Mouse (Mus musculus): ENCODE data around the gene Snrpa1.
"Not testable (repeated sequence)": the region's sequence is repeated elsewhere in the genome, so short reads cannot be mapped to it uniquely, and the experiment has no call there.

Gene Snrpa1

DNA sequence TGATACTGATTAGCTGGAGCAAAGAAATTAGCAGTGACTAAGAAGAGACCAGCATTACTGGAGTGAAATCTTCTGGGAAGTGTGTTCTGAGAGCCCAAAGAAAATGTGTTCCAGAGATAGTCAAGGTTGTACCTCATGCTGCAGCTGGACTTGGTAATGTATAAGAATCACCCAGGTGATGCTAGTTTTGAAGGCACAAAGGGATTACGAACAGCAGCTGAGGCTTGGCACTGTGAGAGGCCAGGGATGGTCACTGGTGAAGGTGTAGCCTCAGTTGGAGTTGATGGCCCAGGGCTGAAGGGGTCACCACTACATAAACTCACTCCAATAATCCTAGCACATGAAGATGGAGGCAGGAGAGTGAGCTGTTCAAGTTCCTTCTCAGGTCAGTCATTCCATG is at the start of gene Snrpa1:
Gene Snrpa1 (plus strand): TSS at position 301 of the 400 bp plus-strand sequence.
- no peak for DNase-seq

DNA sequence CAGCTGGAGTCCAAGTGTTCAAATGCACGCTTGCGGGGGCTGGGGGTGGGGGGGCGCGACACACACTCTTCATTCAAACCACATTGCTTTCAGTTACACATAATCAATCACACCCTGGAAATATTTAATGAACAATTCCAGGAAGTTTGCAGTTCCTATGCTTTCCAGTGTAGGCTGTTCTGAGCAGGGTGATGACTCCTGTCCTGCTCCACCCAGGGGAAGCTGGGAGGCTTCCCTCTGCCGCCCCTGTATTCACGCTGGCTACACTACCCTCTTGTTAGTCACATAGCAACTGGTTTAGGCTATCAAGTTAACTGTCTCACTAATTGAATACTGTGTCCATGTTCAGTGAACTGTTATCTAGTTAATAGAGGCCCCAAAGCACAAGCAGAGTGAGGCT is 48.3 kb upstream of the Snrpa1 start:
- DNase-seq: no peak

DNA sequence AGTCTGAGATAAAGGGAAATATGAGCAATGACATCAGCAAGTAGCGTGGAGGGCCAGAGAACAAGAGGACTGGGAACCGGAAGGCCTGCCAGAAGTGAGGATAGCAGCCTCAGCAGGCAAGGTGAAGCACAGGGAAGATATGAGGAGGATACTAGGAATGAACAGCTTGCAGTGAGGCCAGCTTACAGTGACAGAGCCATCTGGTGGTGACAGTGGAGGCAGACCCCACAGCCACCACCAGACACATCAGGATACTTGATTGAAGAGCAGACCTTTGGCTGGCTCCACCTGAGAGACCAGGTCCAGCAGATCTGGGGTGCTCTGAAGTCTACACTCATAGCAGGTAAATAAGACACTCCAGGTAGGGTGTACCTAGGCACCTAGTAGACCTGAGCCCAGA is 31.1 kb upstream of the Snrpa1 start:
- DNase-seq: no peak

DNA sequence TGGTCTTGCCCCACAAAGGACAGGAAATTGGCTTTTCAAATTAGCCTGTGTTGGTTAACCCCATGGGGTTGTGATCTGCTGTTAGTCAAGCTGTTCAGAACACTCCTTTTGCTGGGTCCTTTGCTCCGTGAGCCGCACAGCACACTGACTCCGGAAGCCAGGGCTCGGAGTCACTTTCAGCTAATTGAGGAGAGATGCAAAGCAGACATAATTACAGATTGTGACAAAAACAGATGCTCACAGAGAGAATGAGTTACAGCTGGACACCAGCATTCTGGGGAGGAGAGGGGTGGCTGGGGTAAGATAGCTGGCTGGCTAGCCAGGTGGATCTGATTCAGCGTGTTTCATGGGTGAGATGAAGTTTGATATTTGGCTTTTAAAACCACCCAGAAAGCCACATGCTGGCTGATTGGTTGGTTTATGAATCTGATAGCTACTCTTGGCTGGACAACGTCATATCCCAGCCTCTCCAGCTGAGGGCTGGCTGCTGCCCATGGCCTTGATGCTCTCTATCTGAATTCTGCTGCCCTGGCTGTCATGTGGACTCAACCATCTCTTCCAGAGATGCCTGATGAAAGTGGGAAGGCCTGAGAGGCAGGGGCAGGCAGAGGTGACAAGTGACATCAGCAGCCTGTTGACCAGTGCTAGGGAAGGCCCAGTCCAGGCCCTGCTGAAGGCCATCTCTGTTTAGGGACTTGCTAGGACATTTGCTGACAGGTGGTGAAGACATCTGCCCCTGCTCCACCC is 29.9 kb upstream of the Snrpa1 start:
- DNase-seq: no peak

DNA sequence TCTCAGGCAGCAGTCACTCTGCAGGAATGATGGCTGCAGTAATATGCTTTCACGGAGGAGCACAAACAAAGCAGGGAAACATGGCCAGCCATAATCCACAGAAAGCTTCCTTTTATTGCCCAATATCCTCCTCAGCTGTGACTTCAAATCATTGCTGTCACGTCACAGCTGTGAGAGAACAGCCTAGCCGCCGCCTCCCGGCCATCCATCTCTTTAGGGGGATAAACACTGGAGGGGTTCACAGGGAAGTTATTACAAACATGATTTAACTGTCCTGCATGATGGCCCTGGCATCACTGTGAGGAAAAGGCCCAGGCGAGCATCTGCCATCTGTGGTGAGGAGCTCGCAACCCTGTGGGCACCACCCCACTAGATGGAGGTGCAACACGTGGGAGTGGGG is 22.0 kb upstream of the Snrpa1 start:
- DNase-seq: no peak

DNA sequence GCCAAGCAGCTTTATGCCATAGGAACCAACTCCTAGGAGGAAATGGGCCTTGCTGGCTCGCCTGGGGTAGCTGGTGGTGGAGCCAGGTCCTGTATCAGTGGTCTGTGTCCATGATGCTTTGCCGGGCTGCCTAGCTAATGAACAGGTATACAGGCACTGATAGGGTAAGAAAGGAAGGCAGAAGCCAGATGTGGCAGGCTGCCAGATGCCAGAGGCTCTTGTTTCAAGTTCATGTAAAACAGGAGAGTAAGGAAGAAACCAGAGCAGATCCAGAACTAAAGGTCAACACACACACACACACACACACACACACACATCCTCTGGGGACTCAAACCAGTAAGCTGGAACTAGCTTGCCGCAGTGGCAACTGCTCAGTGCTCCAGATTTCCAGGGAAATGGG is 20.5 kb upstream of the Snrpa1 start:
- DNase-seq: no peak

DNA sequence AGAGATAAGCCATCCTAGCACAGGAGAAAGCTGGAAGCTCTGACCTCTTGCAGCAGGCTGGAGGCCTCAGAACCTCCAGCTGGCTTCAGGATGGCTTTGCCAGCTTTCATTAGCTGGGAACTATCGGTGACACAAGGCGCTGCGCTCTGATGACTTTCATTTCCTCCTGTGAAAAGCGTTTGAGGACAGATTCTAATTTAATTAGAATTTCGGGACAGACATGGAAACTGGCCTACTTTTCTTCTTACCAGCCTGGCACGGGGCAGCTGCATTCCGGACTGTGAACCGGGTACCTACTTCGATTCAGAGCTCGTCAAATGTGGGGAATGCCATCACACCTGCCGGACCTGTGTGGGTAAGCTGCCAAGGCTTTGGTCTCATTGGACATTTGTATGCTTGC is 20.1 kb upstream of the Snrpa1 start:
- DNase-seq: no peak

DNA sequence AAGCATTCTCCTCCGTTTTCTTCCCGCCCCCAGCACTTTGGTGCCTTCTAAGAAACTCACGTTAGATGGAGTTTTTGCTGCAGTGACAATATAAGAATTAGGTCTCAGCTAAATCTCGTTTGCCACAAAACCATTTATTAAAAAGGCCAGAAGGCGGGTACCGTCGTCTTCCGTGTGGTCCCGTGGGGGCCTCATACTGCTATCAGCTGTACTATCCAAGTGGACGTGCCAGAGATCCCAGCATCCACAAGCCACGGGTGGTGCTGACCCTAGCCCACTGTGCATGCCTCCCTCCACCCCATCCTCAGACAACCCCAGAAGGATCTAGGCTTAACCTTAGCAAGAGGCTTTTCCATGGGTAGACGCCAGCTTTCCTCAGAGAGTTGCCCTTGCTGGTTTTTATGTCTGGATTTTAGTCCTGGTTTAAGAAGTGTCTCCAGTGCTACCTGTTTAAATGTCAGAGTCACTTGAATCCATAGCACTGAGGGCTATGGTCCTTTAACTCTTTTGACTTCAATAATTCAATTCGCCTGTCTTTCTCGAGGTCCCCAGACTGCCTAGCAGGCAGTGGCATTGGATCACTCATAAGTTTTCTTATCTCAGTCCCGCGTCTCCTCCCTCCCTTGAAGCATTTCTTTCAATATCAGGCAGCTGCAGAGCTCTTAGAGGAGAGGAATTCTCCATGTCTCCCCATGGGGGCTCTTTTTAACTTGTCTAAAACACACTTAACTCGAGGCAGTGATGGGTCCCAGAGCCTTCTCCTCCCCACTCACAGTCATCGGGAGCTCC is 18.6 kb upstream of the Snrpa1 start:
- no peak for DNase-seq

DNA sequence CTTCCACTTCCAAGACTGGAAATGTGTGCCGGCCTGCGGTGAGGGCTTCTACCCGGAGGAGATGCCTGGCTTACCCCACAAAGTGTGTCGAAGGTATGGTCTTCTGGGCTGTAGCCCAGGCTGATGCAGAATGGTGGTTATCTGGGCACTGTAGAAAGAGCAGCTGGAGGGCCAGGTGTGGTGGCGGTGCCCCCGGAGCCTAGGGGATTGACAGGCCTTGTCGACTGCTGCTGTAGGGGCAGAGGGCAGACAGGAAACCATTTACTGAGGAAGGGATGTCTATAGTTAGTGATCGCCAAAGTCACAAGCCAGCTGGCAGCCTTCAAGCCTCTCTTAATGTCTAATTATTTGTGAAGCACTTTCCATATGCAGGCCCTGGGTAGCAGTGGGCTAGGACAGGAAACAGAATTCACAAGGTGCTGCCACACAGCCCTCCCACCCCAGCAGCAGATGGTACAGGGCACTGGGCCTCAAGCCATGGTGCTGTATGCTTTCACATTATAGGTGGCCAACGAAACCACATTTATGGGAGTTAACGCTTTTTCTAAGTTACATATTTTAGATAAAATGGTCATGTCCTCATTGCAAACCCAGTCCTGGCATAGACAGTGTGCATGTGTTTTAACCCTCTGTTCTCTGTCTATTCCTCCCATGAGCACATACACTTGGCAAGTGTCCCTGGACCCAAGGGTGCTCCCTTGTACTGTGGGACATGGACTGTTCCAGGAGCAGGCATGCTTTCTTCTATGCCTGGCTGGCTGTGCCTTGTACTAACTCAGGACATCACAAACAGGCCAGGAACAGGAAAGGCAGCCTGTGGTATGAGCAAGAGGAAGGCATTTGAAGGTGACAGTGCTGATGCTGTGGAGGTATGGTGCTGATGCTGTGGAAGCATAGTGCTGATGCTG is 15.0 kb upstream of the Snrpa1 start, which contains the start of gene Gm45213:
Gene Gm45213 (plus strand): TSS at position 51 of the 908 bp plus-strand sequence.
- no peak for DNase-seq

DNA sequence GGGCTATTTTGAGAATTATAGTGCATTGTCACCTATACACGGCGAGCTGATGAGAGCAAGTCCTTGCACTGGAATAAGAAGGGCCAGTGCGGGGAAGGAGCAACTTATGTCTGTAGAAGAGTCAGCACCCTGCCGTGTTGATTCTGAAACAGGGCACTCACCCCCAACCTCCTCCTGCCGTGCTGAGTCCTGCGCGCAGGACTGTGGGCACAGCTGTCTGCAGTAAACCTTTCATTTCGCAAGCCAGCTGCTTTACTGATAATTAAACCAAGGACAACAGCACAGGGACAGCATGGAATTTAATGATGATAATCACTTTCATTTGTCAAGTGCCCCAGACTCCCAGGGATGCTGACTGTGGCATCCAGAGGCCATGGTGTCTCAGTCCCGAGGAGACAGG is 14.2 kb upstream of the Snrpa1 start:
- no peak for DNase-seq

DNA sequence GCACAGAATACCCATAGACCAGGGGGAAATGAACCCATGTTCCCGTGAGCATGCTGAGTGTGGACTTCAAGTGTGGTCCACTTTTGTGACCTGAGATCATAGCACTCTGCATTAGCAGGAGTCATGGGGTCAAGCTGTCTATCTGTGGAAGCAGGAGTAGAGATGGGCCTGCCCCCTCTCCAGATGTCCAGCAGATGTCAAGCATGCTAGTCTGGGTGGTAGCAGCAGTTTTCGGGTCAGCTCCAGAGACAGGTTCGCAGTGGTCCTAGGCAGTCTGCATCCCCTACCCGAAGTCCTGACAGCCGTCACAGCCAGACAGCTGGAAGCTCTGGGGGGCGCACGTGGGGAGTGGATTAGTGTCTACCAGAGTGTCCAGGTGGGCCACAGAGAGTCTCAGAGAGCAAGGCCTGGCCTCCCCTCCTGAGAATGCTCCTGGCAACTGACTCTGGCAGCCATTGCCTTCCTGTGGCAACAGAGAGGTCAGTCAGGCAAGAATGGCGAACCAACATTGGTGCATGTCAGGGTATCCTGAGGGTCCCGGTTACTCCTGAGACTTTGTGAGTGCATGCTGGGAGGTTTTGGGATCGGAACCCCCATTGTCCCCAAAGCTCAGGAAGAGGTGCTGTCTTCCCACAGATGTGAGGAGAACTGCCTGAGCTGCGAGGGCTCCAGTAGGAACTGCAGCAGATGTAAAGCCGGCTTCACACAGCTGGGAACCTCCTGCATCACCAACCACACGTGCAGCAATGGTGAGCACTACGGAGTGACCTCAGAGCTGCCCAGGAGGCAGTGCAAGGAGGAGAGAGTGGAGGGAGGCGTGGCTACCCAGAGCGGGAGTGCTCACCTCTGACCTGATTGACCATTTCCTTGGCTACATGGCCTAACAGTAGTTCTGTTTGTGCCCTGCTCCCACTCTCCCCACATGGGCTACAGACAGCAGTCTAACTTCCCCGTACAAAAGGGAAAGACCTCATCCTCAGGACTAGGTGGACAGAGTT is 11.6 kb upstream of the Snrpa1 start:
- no peak for DNase-seq

DNA sequence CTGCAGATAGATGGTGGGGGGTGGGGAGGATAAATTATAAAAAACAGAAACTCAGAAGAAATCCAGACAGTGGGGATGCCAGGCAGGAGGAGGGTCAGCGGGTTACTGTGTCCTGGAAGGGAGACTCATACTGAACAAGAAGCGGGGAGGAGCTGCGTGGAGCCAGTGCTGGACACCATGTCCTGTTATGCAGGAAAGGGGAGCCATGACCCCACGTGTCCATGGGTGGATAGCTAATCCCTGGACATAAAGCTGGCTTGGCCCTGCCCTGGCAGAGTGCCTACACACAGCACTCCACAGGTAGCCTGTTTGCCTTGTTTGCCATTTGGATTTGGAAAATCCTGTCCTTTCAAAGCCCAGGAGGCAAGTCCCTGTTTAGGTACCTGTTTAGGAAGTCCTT is 10.8 kb upstream of the Snrpa1 start:
- DNase-seq: no peak

DNA sequence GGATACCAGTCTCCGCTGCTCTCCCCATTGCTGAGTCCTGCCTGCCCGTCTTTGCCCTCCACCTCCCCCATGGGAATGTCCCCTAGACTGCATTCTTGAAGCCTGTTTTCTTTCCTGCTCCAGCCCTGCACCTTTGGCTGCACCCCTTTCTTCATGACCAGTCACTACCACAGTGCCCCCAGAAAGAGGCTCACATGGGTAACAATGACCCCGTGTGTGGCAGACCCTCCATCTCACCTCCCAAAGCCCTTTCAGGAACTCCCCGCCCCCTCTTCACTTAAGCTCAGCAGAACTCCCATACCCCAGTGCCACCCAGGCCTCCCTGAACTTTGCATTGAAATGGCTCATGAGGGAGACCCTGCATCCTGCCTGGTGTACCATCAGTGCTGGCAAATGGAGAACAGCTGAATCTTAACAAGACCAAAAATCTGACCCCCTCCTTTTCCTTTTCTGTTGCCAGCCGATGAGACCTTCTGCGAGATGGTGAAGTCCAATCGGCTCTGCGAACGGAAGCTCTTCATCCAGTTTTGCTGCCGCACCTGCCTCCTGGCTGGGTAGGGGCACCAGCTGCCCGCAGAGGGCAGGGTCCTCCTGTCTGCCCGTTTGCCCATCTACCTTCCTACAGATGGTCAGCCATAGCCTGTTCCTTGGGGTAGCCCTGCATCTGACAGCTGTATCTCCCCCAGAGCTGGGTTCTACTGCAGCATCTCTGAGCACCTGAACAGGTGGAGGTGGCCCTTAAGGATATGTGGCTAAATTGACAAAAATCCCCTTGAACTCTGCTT is 10.2 kb upstream of the Snrpa1 start:
- DNase-seq: no peak

DNA sequence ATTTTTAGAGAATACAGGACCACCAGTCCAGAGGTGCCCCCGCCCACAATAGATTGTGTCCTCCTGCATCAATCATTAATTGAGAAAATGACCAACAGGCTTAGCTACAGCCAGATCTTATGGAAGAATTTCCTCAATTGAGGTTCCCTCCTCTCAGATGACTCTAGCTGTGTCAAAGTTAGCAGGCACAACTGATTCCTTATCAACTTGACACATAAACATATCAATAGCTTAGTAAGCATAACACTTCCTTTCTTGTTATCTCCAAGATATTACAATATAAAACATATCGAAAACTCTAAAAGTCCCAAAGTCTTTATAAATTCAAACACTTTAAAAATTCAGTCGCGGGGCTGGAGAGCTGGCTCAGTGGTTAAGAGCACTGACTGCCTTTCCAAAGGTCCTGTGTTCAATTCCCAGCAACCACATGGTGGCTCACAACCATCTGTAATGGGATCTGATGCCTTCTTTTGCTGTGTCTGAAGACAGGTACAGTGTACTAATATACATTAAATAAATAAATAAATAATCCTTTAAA is 4.8 kb upstream of the Snrpa1 start:
- no peak for DNase-seq

DNA sequence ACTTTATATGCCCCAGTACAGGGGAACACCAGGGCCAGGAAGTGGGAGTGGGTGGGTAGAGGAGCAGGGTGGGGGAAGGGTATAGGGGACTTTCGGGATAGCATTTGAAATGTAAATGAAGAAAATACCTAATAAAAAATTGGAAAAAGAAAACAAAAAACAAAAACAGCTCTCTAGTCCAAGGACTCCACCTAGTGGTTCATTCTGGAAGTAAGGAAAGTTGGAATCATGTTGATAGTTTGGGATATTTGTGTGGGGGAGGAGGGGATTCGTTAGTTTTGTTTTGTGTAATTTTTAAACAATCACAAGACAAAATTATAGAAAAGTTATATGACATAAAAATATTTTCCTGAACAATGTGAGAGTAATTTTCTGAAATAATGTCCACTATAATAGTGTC is 3.4 kb upstream of the Snrpa1 start:
- not testable (repeated sequence) for DNase-seq

DNA sequence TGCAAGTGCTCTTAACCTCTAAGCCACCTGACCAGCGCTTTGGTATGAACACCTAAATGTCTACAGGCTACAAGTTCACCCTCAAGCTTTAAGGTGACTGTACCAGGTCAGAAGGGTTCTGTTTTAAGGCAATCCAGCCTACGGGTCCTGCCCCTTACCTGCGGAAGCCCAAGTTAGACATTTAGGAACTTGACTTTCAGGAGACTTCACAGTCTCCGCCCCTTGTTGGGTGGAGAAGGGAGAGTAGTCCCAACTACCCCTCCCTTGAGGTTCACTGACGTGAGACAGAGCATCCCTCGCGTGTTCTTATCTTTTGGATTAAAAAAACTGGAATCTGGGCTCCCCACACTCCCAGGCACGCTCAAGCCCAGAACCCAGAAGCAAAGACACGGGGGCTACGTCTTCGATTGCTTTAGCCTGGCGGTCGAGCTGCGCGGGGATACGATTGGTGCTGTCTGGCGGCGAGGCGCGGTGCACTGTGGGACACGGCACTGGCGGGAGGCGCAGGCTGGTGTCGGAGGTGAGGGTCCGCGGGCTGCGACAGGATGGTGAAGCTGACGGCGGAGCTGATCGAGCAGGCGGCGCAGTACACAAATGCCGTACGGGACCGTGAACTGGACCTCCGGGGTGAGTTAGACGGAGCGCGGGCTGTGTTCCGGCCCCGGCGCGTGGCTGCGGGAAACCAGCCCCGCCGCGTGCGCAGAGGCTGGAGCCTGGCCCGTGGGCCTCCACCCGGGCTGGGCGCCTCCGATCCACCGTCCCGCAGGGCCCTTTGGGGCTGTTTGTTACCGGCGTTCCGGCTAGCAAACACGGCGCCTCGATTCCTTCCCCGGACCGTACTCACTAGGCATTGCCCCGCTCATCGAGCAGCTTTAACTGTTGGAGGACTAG is 1.5 kb downstream of the Snrpa1 start:
- DNase-seq: peak; percentile 85

DNA sequence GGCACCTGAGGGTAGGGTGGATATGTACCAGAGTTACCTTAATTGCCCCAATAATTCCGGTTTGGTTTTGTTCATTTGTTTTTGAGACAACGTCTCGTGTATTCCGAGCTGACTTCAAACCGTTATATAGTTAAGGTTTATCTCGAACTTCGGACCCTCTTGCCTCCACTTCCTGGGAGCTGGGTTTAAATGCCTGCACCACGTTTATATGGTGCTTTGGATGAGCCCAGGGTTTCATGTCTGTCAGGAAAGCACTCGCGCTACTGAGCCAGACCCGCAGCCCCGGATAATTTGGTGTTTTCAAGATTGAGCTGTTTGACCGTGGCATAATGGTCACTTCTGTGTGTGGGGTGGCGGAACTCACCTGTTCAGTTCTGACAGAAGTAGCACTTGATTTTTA is 2.3 kb downstream of the Snrpa1 start:
- no peak for DNase-seq

DNA sequence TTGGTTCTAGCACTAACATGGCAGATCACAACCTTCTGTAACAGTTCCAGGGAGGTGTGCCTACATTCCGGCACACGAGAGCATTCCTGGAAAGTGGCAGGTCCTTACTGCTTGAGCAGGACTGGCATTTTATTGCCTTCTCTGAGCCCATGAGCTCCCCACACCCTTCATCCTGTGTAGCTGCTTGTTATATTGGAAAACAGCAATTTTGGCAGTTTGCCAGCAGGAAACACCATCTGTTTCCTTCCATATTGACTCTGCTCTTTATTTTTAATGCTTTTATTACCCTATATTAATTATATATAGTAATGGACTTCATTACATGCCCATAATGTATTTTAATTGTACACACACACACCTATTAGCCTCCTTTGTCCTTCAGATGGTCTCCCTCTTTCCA is 17.6 kb downstream of the Snrpa1 start:
- DNase-seq: no peak

DNA sequence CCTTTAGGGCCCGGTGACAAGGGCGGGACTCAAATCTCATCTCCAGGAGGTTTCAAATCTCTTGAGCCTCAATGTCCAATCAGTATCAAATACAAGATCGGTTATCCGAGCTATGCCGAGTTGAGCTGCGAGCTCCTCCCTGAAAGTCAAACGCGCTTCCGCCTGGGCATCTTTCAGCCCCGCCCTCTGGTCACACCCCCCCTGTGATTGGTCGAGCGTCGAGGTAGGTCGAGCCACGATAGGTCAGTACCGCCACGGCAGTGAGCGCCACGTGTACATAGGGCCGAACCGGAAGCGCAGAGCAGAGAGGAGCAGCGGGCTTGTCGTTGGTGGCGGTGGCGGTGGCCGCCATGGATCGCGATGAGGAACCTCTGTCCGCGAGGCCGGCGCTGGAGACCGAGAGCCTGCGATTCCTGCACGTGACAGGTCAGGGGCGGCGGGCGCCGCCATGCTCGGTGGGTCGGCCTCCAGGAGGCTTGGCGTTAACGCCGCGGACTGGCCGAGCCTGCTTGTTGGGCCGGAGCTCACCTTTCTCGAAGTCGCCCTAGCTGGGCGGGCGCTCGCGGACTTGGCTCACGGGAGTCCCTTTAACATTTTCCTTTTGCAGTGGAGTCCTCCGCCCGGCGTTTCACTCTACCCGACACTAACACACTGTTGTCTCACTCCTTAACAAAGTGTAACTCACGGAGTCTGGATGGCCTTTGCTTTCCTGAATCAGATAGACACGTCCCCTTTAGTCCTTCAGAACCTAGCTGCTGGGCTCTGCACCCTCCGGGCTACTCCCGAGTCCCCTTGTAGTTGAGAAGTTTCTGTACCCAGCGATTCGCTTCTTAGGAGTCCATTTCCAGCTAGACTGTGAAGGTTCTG is 20.8 kb downstream of the Snrpa1 start, which contains the start of gene Selenos:
Gene Selenos (plus strand): TSS at position 286 of the 867 bp plus-strand sequence.
- DNase-seq: peak; percentile 96

All from kidney, adult 11 months (tissue).